Mouse (Mus musculus) heart, postnatal 0 days (tissue): ENCODE results near the gene Rac3. TPM values are rescaled to one million over a fixed set of nuclear protein-coding genes. Genes with fewer than 3 reads are reported as not detected.
A peak's percentile ranks its signal among the peaks of the same experiment; 100 is the strongest.

Source experiments
- ATAC-seq: fragments of 200-750 bp; cut with Nextera tagmentation; 2 replicates; pipeline ENCODE4 v1.8.0; 2017; ENCODE audit warnings: low read depth, moderate number of reproducible peaks, moderate library complexity; ENCODE audit not compliant: insufficient read depth
- DNase-seq: peaks from one replicate; pipeline ENCODE4 v3.0.0-alpha.2; 2016; ENCODE audit warnings: low spot score
- H3K27ac ChIP-seq: fragments of 300-500 bp; sonication (generic); 2 replicates; pipeline ENCODE4 v1.5.1; 2014; ENCODE audit warnings: low read depth, mild to moderate bottlenecking
- H3K27me3 ChIP-seq: fragments of 300-500 bp; sonication (generic); 2 replicates; pipeline ENCODE4 v1.6.1; 2014; ENCODE audit warnings: low read length, mixed read lengths; ENCODE audit not compliant: control insufficient read depth, insufficient read depth
- H3K36me3 ChIP-seq: fragments of 300-500 bp; sonication (generic); replicated peaks from 2 replicates; pipeline ENCODE4 v1.6.1; 2014; ENCODE audit warnings: low read length, mixed read lengths; ENCODE audit not compliant: control insufficient read depth, insufficient read depth
- H3K4me1 ChIP-seq: fragments of 300-500 bp; sonication (generic); 2 replicates; pipeline ENCODE4 v1.6.1; 2014; ENCODE audit warnings: antibody characterized with exemption; ENCODE audit not compliant: control insufficient read depth, insufficient read depth
- H3K4me2 ChIP-seq: fragments of 300-500 bp; sonication (generic); 2 replicates; pipeline ENCODE4 v1.6.1; 2014; ENCODE audit warnings: low read depth, mild to moderate bottlenecking, low read length, moderate library complexity
- H3K4me3 ChIP-seq: fragments of 300-500 bp; sonication (generic); 2 replicates; pipeline ENCODE4 v1.5.1; 2014; ENCODE audit warnings: low read depth, low read length
- H3K9ac ChIP-seq: fragments of 300-500 bp; sonication (generic); replicated peaks from 2 replicates; pipeline ENCODE4 v1.6.1; 2014; ENCODE audit warnings: low read depth, low read length, mixed read lengths
- H3K9me3 ChIP-seq: fragments of 300-500 bp; sonication (generic); replicated peaks from 2 replicates; pipeline ENCODE4 v1.6.1; 2016; ENCODE audit warnings: low read length; ENCODE audit not compliant: control insufficient read depth
- CTCF ChIP-seq: IDR thresholded peaks from 2 replicates; pipeline ENCODE4 v1.5.1; 2016; ENCODE audit warnings: antibody characterized with exemption, control low read depth, low read depth
- EP300 ChIP-seq: IDR thresholded peaks from 2 replicates; pipeline ENCODE4 v1.6.1; 2016; ENCODE audit warnings: antibody characterized with exemption, low read depth
- WGBS: fragments of 180-500 bp; shearing (Covaris S2); extraction: QIAGEN DNeasy Blood & Tissue Kit; methylation state at CpG from one replicate; pipeline ENCODE4 v1.1.7; 2014; 5-methylcytosine and 5-hydroxymethylcytosine counted together
- polyA plus RNA-seq: library from polyadenylated mRNA; unstranded; fragments of >200 nt; fragmentation: Nextera tagmentation; extraction: Ambion mirVana; gene quantifications from 2 replicates; pipeline ENCODE4 v1.2.1, GENCODE M21; 2015
- total RNA-seq: library from RNA; depleted of rRNA; stranded (reverse); fragments of >200 nt; gene quantifications from 2 replicates; pipeline ENCODE4 v1.2.3, GENCODE M21; 2014; ENCODE audit warnings: low replicate concordance

The Rac3 gene
- total and polyA plus RNA-seq, 2 experiments from 2014 or later: 1.4 to 12.6 TPM

GRCm38 (mm10) chr11:120679909-120680308, 41.4 kb upstream of the Rac3 start:
- WGBS: 70% methylated on average over 3 of the region's 3 CpGs

DNA sequence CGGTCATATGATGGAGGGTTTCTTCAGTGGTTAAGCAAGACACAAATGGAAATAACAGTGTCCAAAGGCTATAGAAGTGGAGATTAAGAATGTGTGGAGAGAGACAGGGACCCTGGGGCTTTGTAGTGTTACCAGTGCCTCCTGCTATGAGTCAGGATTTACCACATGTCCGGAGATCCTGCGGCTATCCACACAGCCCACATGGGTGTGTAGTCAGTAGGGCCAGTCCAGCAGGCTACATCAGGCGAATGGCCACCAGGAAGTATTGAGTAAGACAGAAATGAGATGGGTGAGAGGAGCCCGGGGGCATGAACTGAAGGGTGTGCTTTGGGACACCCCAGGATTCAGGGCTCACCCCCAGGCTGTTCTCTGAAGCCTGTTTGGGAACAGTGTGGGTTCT, 38.6 kb upstream of the Rac3 start:
- WGBS: 97% methylated on average over 5 of the region's 5 CpGs
- H3K27ac ChIP-seq: no peak overlapping the region
- H3K9ac ChIP-seq: no peak overlapping the region
- H3K4me1 ChIP-seq: no peaks in the 10 kb centered on the region; the same call in 1 of the 2 replicates
- no peaks in the 10 kb centered on the region for H3K27me3 ChIP-seq
- DNase-seq (no peak), ATAC-seq (no peak)
- no peak overlapping the region for H3K4me2 ChIP-seq
- H3K4me3 ChIP-seq: no peak overlapping the region
- TF ChIP-seq EP300 (no peak), CTCF (no peak)
- peaks cover 53% of the 10 kb centered on the region for H3K36me3 ChIP-seq
- no peaks in the 10 kb centered on the region for H3K9me3 ChIP-seq

More at GRCm38 (mm10) chr11:120679909-120680308, 41.4 kb upstream of the Rac3 start:
- H3K27ac ChIP-seq: no peak overlapping the region
- H3K9me3 ChIP-seq: no peaks in the 10 kb centered on the region
- TF ChIP-seq EP300 (no peak), CTCF (peak; percentile 54)
- no peaks in the 10 kb centered on the region for H3K27me3 ChIP-seq
- H3K4me1 ChIP-seq: no peaks in the 10 kb centered on the region; the same call in 1 of the 2 replicates
- ATAC-seq: peak; percentile 57
- no peak overlapping the region for H3K9ac ChIP-seq
- H3K36me3 ChIP-seq: peaks cover 47% of the 10 kb centered on the region
- peak; percentile 23 for DNase-seq
- H3K4me2 ChIP-seq: no peak overlapping the region
- no peak overlapping the region for H3K4me3 ChIP-seq

DNA sequence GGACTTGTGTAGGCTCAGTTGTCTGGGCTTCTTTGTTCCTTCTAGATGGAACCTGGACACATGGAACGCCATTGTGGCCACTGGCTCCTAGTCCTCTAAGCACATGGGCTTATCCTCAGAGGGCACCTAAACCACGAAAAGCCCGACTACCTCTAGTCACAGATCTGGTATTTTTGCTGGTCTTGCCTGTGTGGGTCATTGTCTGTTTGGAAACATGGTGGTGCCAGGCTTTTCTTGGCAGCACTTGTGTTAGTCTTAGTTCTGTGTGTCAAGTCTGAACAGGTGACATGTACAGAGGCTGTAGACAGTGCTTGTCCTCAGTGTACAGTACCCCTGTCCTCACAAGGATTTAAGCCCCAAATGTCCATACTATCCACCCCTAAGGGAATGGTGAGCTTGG, 37.7 kb upstream of the Rac3 start:
- H3K36me3 ChIP-seq: peaks cover 51% of the 10 kb centered on the region
- no peak for ATAC-seq
- H3K9ac ChIP-seq: no peak overlapping the region
- H3K4me1 ChIP-seq: no peaks in the 10 kb centered on the region; the same call in 1 of the 2 replicates
- TF ChIP-seq CTCF: no peak
- TF ChIP-seq EP300: no peak
- H3K27ac ChIP-seq: no peak overlapping the region
- H3K9me3 ChIP-seq: no peaks in the 10 kb centered on the region
- H3K4me3 ChIP-seq: no peak overlapping the region
- no peak overlapping the region for H3K4me2 ChIP-seq
- no peaks in the 10 kb centered on the region for H3K27me3 ChIP-seq
- 88% methylated on average over 3 of the region's 3 CpGs for WGBS
- DNase-seq: no peak

DNA sequence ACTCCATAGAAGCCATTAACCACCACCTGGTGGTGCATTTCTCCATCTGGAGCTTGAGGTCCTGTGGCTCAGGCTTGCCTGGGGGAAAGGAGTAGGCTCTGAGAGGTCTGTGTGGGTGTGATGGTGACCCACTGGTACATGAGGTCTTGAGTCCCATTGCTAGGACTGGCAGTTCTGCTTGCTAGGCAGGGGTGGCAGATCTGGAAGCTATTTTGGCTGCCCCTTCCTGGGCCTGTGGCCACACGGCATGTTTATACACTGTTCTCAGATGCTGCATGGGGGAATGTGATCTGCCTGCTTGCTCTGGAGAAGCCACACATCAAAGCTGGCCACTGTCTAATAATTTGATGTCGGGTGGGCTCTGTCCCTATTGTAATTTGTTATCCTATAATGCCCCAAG, 37.2 kb upstream of the Rac3 start:
- Histone ChIP-seq H3K27ac (no peak overlapping the region), H3K27me3 (no peaks in the 10 kb centered on the region), H3K9ac (no peak overlapping the region), H3K4me2 (no peak overlapping the region), H3K9me3 (no peaks in the 10 kb centered on the region), H3K4me1 (no peaks in the 10 kb centered on the region; the same call in 1 of the 2 replicates), H3K36me3 (peaks cover 54% of the 10 kb centered on the region), H3K4me3 (no peak overlapping the region)
- DNase-seq: no peak
- no peak for ATAC-seq
- no peak for TF ChIP-seq CTCF
- no peak for TF ChIP-seq EP300
- WGBS: 70% methylated on average over 2 of the region's 2 CpGs

DNA sequence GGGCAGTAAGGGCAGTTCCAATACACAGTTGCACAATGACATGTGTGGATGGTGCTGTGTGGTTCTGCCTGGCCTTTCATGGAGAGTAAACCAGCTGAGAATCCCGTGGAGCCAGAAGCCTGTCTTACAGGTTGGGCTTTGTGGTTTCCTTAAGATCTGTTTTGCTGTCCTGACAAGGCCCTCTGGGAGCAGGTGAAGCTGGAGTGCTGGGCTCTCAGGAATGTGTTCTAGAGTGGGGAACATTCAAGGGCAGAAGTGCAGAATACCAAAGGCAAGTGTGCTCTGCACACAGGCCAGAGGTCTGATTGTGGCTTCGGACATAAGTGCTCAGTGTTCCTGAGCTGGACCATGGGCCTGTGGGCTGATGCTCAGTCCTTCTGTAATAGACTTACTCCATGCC, 36.6 kb upstream of the Rac3 start:
- Histone ChIP-seq H3K27me3 (no peaks in the 10 kb centered on the region), H3K27ac (no peak overlapping the region), H3K9me3 (no peaks in the 10 kb centered on the region), H3K4me2 (no peak overlapping the region), H3K36me3 (peaks cover 59% of the 10 kb centered on the region), H3K4me1 (no peaks in the 10 kb centered on the region; the same call in 1 of the 2 replicates), H3K9ac (no peak overlapping the region), H3K4me3 (no peak overlapping the region)
- DNase-seq (no peak), ATAC-seq (no peak)
- 52% methylated on average over 2 of the region's 2 CpGs for WGBS
- TF ChIP-seq CTCF (no peak), EP300 (no peak)

- no peak for ATAC-seq
- no peak overlapping the region for H3K9ac ChIP-seq
- H3K36me3 ChIP-seq: peaks cover 53% of the 10 kb centered on the region
- no peak overlapping the region for H3K27ac ChIP-seq
- H3K4me3 ChIP-seq: no peak overlapping the region
- H3K9me3 ChIP-seq: no peaks in the 10 kb centered on the region
- peaks cover 1% of the 10 kb centered on the region; the same call in 1 of the 2 replicates for H3K4me1 ChIP-seq
- H3K4me2 ChIP-seq: no peak overlapping the region
- TF ChIP-seq EP300: no peak
- no peak for TF ChIP-seq CTCF
- DNase-seq: no peak
- H3K27me3 ChIP-seq: no peaks in the 10 kb centered on the region
- WGBS: 92% methylated on average over 20 of the region's 20 CpGs
Measured at GRCm38 (mm10) chr11:120686650-120687272, 34.5 kb upstream of the Rac3 start.
